Mouse (Mus musculus): ENCODE measurements around the gene Tubb5. TPM values are rescaled to one million over a fixed set of nuclear protein-coding genes. Genes with fewer than 3 reads are reported as not detected.

Gene Tubb5
- polyA plus RNA-seq, 1 experiment from 2014 or later: 1,545 TPM

GRCm38 (mm10) chr17:35822964-35823937 lies 14.9 kb downstream of the Tubb5 start, which contains the start of gene Flot1:
Gene Flot1 (plus strand): TSS chr17:35823230.
- H3K36me3 ChIP-seq (ENCODE audit: control insufficient read depth, insufficient read depth, low read length): peaks cover 3% of the 10 kb centered on the region; the same call in 1 of the 2 replicates
- DNase-seq (ENCODE audit: low spot score): peak; percentile 88

GRCm38 (mm10) chr17:35822564-35822963 lies 15.5 kb downstream of the Tubb5 start:
- Histone ChIP-seq H3K36me3 (ENCODE audit: control insufficient read depth, insufficient read depth, low read length) (peaks cover 3% of the 10 kb centered on the region; the same call in 1 of the 2 replicates), H3K27me3 (ENCODE audit: control insufficient read depth, insufficient read depth, low read length) (peaks cover 6% of the 10 kb centered on the region; the same call in 1 of the 2 replicates), H3K4me3 (ENCODE audit: low read depth, low read length) (peak overlapping the region; percentile 63), H3K4me2 (ENCODE audit: low read depth) (peak overlapping the region; percentile 73), H3K9ac (ENCODE audit: low read length) (peak overlapping the region; percentile 71), H3K4me1 (ENCODE audit: control insufficient read depth, insufficient read depth, low read length) (peaks cover 4% of the 10 kb centered on the region; the same call in 1 of the 2 replicates), H3K27ac (ENCODE audit: low read depth, low read length) (0 out of 2 replicates have a peak overlapping the region, but pooled peaks have one; percentile 4), H3K9me3 (ENCODE audit: control insufficient read depth, low read length) (no peaks in the 10 kb centered on the region)
- DNase-seq (ENCODE audit: low spot score): no peak
- WGBS: 5% methylated on average over 11 of the region's 11 CpGs
- no peak; the same call in 1 of the 2 replicates for ATAC-seq (ENCODE audit: insufficient read depth, low FRiP score, low TSS enrichment)

More at GRCm38 (mm10) chr17:35822964-35823937, 14.9 kb downstream of the Tubb5 start, which contains the start of gene Flot1:
- H3K27me3 ChIP-seq (ENCODE audit: control insufficient read depth, insufficient read depth, low read length): peaks cover 6% of the 10 kb centered on the region; the same call in 1 of the 2 replicates
- ATAC-seq (ENCODE audit: insufficient read depth, low FRiP score, low TSS enrichment): peak; percentile 84
- peak within 1 kb of the TSS; percentile 73 for H3K4me2 ChIP-seq (ENCODE audit: low read depth)
- no peaks in the 10 kb centered on the region for H3K9me3 ChIP-seq (ENCODE audit: control insufficient read depth, low read length)
- H3K9ac ChIP-seq (ENCODE audit: low read length): peak within 1 kb of the TSS; percentile 71
- under 1% methylated on average over 47 of the region's 47 CpGs for WGBS
- H3K4me3 ChIP-seq (ENCODE audit: low read depth, low read length): peak within 1 kb of the TSS; percentile 63
- peaks cover 4% of the 10 kb centered on the region; the same call in 1 of the 2 replicates for H3K4me1 ChIP-seq (ENCODE audit: control insufficient read depth, insufficient read depth, low read length)
- H3K27ac ChIP-seq (ENCODE audit: low read depth, low read length): peak within 1 kb of the TSS; percentile 67

- Histone ChIP-seq H3K9me3 (ENCODE audit: control insufficient read depth, low read length) (no peaks in the 10 kb centered on the region), H3K9ac (ENCODE audit: low read length) (peak within 1 kb of the TSS; percentile 37), H3K27me3 (ENCODE audit: control insufficient read depth, insufficient read depth, low read length) (peaks cover 6% of the 10 kb centered on the region; the same call in 1 of the 2 replicates), H3K4me1 (ENCODE audit: control insufficient read depth, insufficient read depth, low read length) (peaks cover 4% of the 10 kb centered on the region; the same call in 1 of the 2 replicates), H3K4me3 (ENCODE audit: low read depth, low read length) (peak within 1 kb of the TSS; percentile 63), H3K4me2 (ENCODE audit: low read depth) (peak within 1 kb of the TSS; percentile 73), H3K27ac (ENCODE audit: low read depth, low read length) (no peak within 1 kb of the TSS), H3K36me3 (ENCODE audit: control insufficient read depth, insufficient read depth, low read length) (peaks cover 3% of the 10 kb centered on the region; the same call in 1 of the 2 replicates)
- WGBS: under 1% methylated on average over 62 of the region's 62 CpGs
- DNase-seq (ENCODE audit: low spot score) (peak; percentile 75), ATAC-seq (ENCODE audit: insufficient read depth, low FRiP score, low TSS enrichment) (no peak)
These were observed 16.4 kb downstream of the Tubb5 start, which contains the start of gene Ier3 for GRCm38 (mm10) chr17:35821439-35822430. Gene Ier3 (plus strand): TSS chr17:35821684.

- H3K4me3 ChIP-seq (ENCODE audit: low read depth, low read length): no peak overlapping the region
- WGBS: 75% methylated on average over 5 of the region's 5 CpGs
- DNase-seq (ENCODE audit: low spot score) (no peak), ATAC-seq (ENCODE audit: insufficient read depth, low FRiP score, low TSS enrichment) (no peak)
- H3K4me2 ChIP-seq (ENCODE audit: low read depth): no peak overlapping the region
- H3K9me3 ChIP-seq (ENCODE audit: control insufficient read depth, low read length): no peaks in the 10 kb centered on the region
- no peaks in the 10 kb centered on the region for H3K36me3 ChIP-seq (ENCODE audit: control insufficient read depth, insufficient read depth, low read length)
- no peak overlapping the region for H3K27ac ChIP-seq (ENCODE audit: low read depth, low read length)
- peaks cover 4% of the 10 kb centered on the region; the same call in 1 of the 2 replicates for H3K4me1 ChIP-seq (ENCODE audit: control insufficient read depth, insufficient read depth, low read length)
- H3K9ac ChIP-seq (ENCODE audit: low read length): no peak overlapping the region
- peaks cover 6% of the 10 kb centered on the region; the same call in 1 of the 2 replicates for H3K27me3 ChIP-seq (ENCODE audit: control insufficient read depth, insufficient read depth, low read length)
These were observed 18.0 kb downstream of the Tubb5 start for GRCm38 (mm10) chr17:35820111-35820510.

- WGBS: 50% methylated on average over 10 of the region's 10 CpGs
- Histone ChIP-seq H3K4me1 (ENCODE audit: control insufficient read depth, insufficient read depth, low read length) (no peaks in the 10 kb centered on the region), H3K4me2 (ENCODE audit: low read depth) (no peak overlapping the region), H3K27ac (ENCODE audit: low read depth, low read length) (no peak overlapping the region), H3K9ac (ENCODE audit: low read length) (no peak overlapping the region), H3K27me3 (ENCODE audit: control insufficient read depth, insufficient read depth, low read length) (peaks cover 6% of the 10 kb centered on the region; the same call in 1 of the 2 replicates), H3K4me3 (ENCODE audit: low read depth, low read length) (no peak overlapping the region), H3K9me3 (ENCODE audit: control insufficient read depth, low read length) (no peaks in the 10 kb centered on the region), H3K36me3 (ENCODE audit: control insufficient read depth, insufficient read depth, low read length) (no peaks in the 10 kb centered on the region)
- DNase-seq (ENCODE audit: low spot score) (no peak), ATAC-seq (ENCODE audit: insufficient read depth, low FRiP score, low TSS enrichment) (no peak)
These were observed 20.9 kb downstream of the Tubb5 start for GRCm38 (mm10) chr17:35817226-35817625.

GRCm38 (mm10) chr17:35816686-35817085 lies 21.4 kb downstream of the Tubb5 start:
- H3K9me3 ChIP-seq (ENCODE audit: control insufficient read depth, low read length): no peaks in the 10 kb centered on the region
- H3K27ac ChIP-seq (ENCODE audit: low read depth, low read length): no peak overlapping the region
- 34% methylated on average over 8 of the region's 14 CpGs for WGBS
- no peak overlapping the region for H3K4me2 ChIP-seq (ENCODE audit: low read depth)
- H3K4me3 ChIP-seq (ENCODE audit: low read depth, low read length): no peak overlapping the region
- H3K9ac ChIP-seq (ENCODE audit: low read length): no peak overlapping the region
- H3K27me3 ChIP-seq (ENCODE audit: control insufficient read depth, insufficient read depth, low read length): peaks cover 6% of the 10 kb centered on the region; the same call in 1 of the 2 replicates
- no peaks in the 10 kb centered on the region for H3K4me1 ChIP-seq (ENCODE audit: control insufficient read depth, insufficient read depth, low read length)
- ATAC-seq (ENCODE audit: insufficient read depth, low FRiP score, low TSS enrichment) (no peak), DNase-seq (ENCODE audit: low spot score) (no peak)
- no peaks in the 10 kb centered on the region for H3K36me3 ChIP-seq (ENCODE audit: control insufficient read depth, insufficient read depth, low read length)

- DNase-seq (ENCODE audit: low spot score) (no peak), ATAC-seq (ENCODE audit: insufficient read depth, low FRiP score, low TSS enrichment) (no peak)
- Histone ChIP-seq H3K27ac (ENCODE audit: low read depth, low read length) (no peak overlapping the region), H3K27me3 (ENCODE audit: control insufficient read depth, insufficient read depth, low read length) (peaks cover 6% of the 10 kb centered on the region; the same call in 1 of the 2 replicates), H3K4me3 (ENCODE audit: low read depth, low read length) (no peak overlapping the region), H3K9ac (ENCODE audit: low read length) (no peak overlapping the region), H3K36me3 (ENCODE audit: control insufficient read depth, insufficient read depth, low read length) (no peaks in the 10 kb centered on the region), H3K4me2 (ENCODE audit: low read depth) (no peak overlapping the region), H3K9me3 (ENCODE audit: control insufficient read depth, low read length) (no peaks in the 10 kb centered on the region), H3K4me1 (ENCODE audit: control insufficient read depth, insufficient read depth, low read length) (no peaks in the 10 kb centered on the region)
- WGBS: 60% methylated on average over 7 of the region's 7 CpGs
These were observed 22.3 kb downstream of the Tubb5 start for GRCm38 (mm10) chr17:35815836-35816235.

GRCm38 (mm10) chr17:35814678-35815077 lies 23.4 kb downstream of the Tubb5 start:
- DNase-seq (ENCODE audit: low spot score): no peak
- H3K9me3 ChIP-seq (ENCODE audit: control insufficient read depth, low read length): no peaks in the 10 kb centered on the region
- H3K4me1 ChIP-seq (ENCODE audit: control insufficient read depth, insufficient read depth, low read length): no peaks in the 10 kb centered on the region
- H3K27ac ChIP-seq (ENCODE audit: low read depth, low read length): no peak overlapping the region
- no peak overlapping the region for H3K9ac ChIP-seq (ENCODE audit: low read length)
- 53% methylated on average over 6 of the region's 6 CpGs for WGBS
- H3K36me3 ChIP-seq (ENCODE audit: control insufficient read depth, insufficient read depth, low read length): no peaks in the 10 kb centered on the region
- no peak overlapping the region for H3K4me2 ChIP-seq (ENCODE audit: low read depth)
- no peak for ATAC-seq (ENCODE audit: insufficient read depth, low FRiP score, low TSS enrichment)
- H3K4me3 ChIP-seq (ENCODE audit: low read depth, low read length): no peak overlapping the region
- H3K27me3 ChIP-seq (ENCODE audit: control insufficient read depth, insufficient read depth, low read length): no peaks in the 10 kb centered on the region
